Mouse (Mus musculus) C2C12 (cell line): ENCODE data around the gene Otop2. TPM values are rescaled to one million over a fixed set of nuclear protein-coding genes. Genes with fewer than 3 reads are reported as not detected.
A peak's percentile ranks its signal among the peaks of the same experiment; 100 is the strongest.

ENCODE experiments used
- H3K27me3 ChIP-seq: one replicate; pipeline ENCODE4 v1.6.1; 2011; ENCODE audit not compliant: control insufficient read depth, insufficient read depth, insufficient read length
- H3K36me3 ChIP-seq: one replicate; pipeline ENCODE4 v1.6.1; 2011; ENCODE audit not compliant: control insufficient read depth, insufficient read depth
- H3K4me3 ChIP-seq: one replicate; pipeline ENCODE4 v1.5.1; 2011; ENCODE audit warnings: mild to moderate bottlenecking, control low read depth; ENCODE audit not compliant: poor library complexity, insufficient read depth, severe bottlenecking
- H3K79me2 ChIP-seq: one replicate; pipeline ENCODE4 v1.6.1; 2011; ENCODE audit not compliant: control insufficient read depth, insufficient read depth
- H3K79me3 ChIP-seq: one replicate; pipeline ENCODE4 v1.6.1; 2011; ENCODE audit warnings: low read depth, control low read depth
- H3ac ChIP-seq: one replicate; pipeline ENCODE3; 2011; ENCODE audit warnings: low read depth; ENCODE audit not compliant: control insufficient read depth, insufficient read length
- CEBPB ChIP-seq: IDR thresholded peaks from one replicate; pipeline ENCODE4 v1.6.1; 2011; ENCODE audit warnings: low read depth, mild to moderate bottlenecking, control low read depth, moderate library complexity
- CTCF ChIP-seq: IDR thresholded peaks from one replicate; pipeline ENCODE4 v1.5.1; 2011; ENCODE audit not compliant: control insufficient read depth, insufficient read depth, insufficient read length
- FOSL1 ChIP-seq: IDR thresholded peaks from one replicate; pipeline ENCODE4 v1.8.0; 2011; ENCODE audit warnings: mild to moderate bottlenecking, low read length; ENCODE audit not compliant: poor library complexity, insufficient read depth, severe bottlenecking
- MAX ChIP-seq: IDR thresholded peaks from one replicate; pipeline ENCODE4 v1.6.1; 2011; ENCODE audit warnings: mild to moderate bottlenecking, control low read depth
- MYOD1 ChIP-seq: IDR thresholded peaks from one replicate; pipeline ENCODE4 v1.6.1; 2011; ENCODE audit warnings: low read depth; ENCODE audit not compliant: control insufficient read depth, insufficient read length
- MYOG ChIP-seq: IDR thresholded peaks from one replicate; pipeline ENCODE4 v1.6.1; 2011; ENCODE audit not compliant: control insufficient read depth, insufficient read length; ENCODE audit errors: extremely low read depth
- USF1 ChIP-seq: IDR thresholded peaks from one replicate; pipeline ENCODE4 v1.6.1; 2011; ENCODE audit warnings: low read depth, mild to moderate bottlenecking, control low read depth, moderate library complexity
- polyA plus RNA-seq: library from polyadenylated mRNA; unstranded; fragments of >200 nt; fragmentation: generic; extraction: Trizol; gene quantifications from one replicate; pipeline ENCODE4 v1.2.1, GENCODE M21; 2012; ENCODE audit warnings: missing spikeins

The Otop2 gene
- polyA plus RNA-seq, 1 experiment = not detected

DNA sequence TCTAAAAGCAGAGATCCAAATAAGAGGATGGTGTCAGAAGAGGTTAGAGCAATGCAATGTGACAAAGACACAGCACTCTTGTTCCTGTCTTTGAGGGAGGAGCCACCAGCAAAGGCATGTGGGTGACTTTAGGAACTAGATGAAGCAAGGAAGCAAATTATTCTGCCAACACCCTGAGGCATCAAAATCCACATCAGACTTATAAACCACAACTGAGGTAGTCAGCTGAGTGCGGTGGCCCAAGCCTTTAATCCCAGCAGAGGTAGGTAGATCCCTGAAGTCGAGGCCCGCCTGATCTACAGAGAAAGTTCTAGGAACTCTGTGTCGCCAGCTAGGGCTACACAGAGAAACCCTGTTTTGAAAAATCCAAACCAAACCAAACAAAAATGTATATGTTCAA is 70.3 kb downstream of the Otop2 start:
- TF ChIP-seq MAX = no peak
- no peak for TF ChIP-seq USF1
- Histone ChIP-seq H3K79me3 (peaks cover under 1% of the 10 kb centered on the region), H3K27me3 (no peaks in the 10 kb centered on the region), H3K4me3 (no peak overlapping the region), H3K79me2 (peaks cover 4% of the 10 kb centered on the region), H3K36me3 (no peaks in the 10 kb centered on the region), H3ac (no peak overlapping the region)

- Histone ChIP-seq H3K79me3 (peaks cover 6% of the 10 kb centered on the region), H3K79me2 (peaks cover 10% of the 10 kb centered on the region), H3ac (no peak overlapping the region), H3K27me3 (no peaks in the 10 kb centered on the region), H3K36me3 (no peaks in the 10 kb centered on the region), H3K4me3 (no peak overlapping the region)
- TF ChIP-seq CEBPB = no peak
- TF ChIP-seq FOSL1 = no peak
- TF ChIP-seq MYOG = no peak
- TF ChIP-seq USF1 = no peak
Observed at GRCm38 (mm10) chr11:115377854-115378253, 70.9 kb downstream of the Otop2 start.

DNA sequence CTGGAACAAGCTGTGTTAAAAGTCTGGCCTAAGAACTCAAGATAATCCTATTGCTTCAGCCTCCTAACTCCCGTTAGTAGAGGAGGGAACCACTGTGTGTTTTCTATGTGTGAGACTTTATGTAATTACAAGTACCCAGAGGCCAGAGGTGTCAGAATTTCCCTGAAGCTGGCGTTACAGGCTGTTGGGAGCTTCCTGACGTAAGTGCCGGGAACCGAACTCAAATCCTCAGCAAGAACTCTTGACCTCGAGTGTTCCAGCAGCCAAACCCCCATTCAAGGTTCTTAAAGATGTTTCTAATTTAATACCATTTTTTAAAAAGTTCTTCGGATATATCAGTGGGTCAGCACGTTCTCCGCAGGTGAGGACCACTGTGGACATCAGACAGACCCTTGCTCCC is 74.3 kb downstream of the Otop2 start:
- H3K4me3 ChIP-seq = peak overlapping the region; percentile 79
- no peak for TF ChIP-seq USF1
- TF ChIP-seq CTCF = no peak
- TF ChIP-seq FOSL1 = no peak
- TF ChIP-seq MYOD1 = no peak
- TF ChIP-seq CEBPB = no peak
- no peak for TF ChIP-seq MYOG
- no peak for TF ChIP-seq MAX
- peaks cover 34% of the 10 kb centered on the region for H3K79me3 ChIP-seq
- H3ac ChIP-seq = no peak overlapping the region
- H3K79me2 ChIP-seq = peaks cover 44% of the 10 kb centered on the region
- H3K36me3 ChIP-seq = peaks cover 2% of the 10 kb centered on the region
- H3K27me3 ChIP-seq = no peaks in the 10 kb centered on the region

Other genes starting within 250 kb of the Otop2 start
- not detected for gene Cd300e, start 245.0 kb upstream of the Otop2 start, polyA plus RNA-seq
- gene Rab37, start 215.7 kb upstream of the Otop2 start, polyA plus RNA-seq = 0.07 TPM
- gene Cd300lf, start 173.2 kb upstream of the Otop2 start, polyA plus RNA-seq = not detected
- 19.1 TPM for gene Slc9a3r1, start 143.8 kb upstream of the Otop2 start, polyA plus RNA-seq
- gene Tmem104, start 119.7 kb upstream of the Otop2 start, polyA plus RNA-seq = 6.6 TPM
- gene Nat9, start 119.3 kb upstream of the Otop2 start, polyA plus RNA-seq = 9.1 TPM
- not detected for gene Grin2c, start 39.9 kb upstream of the Otop2 start, polyA plus RNA-seq
- gene Fdxr, start 30.1 kb upstream of the Otop2 start, polyA plus RNA-seq = 10.7 TPM
- 0.21 TPM for gene Fads6, start 9.5 kb upstream of the Otop2 start, polyA plus RNA-seq
- gene Ush1g, start 14.9 kb downstream of the Otop2 start, polyA plus RNA-seq = 0.01 TPM
- not detected for gene Otop3, start 27.6 kb downstream of the Otop2 start, polyA plus RNA-seq
- 14.4 TPM for gene Hid1, start 60.6 kb downstream of the Otop2 start, polyA plus RNA-seq
- 23.2 TPM for gene Cdr2l, start 74.8 kb downstream of the Otop2 start, polyA plus RNA-seq
- gene Mrpl58, start 96.6 kb downstream of the Otop2 start, polyA plus RNA-seq = 186 TPM
- 530 TPM for gene Atp5h, start 112.8 kb downstream of the Otop2 start, polyA plus RNA-seq
- gene Kctd2, start 113.0 kb downstream of the Otop2 start, polyA plus RNA-seq = 26.7 TPM
- gene Trim80, start 133.4 kb downstream of the Otop2 start, polyA plus RNA-seq = not detected
- gene Slc16a5, start 155.3 kb downstream of the Otop2 start, polyA plus RNA-seq = 0.07 TPM
- gene Armc7, start 168.5 kb downstream of the Otop2 start, polyA plus RNA-seq = 5.4 TPM
- gene Nt5c, start 184.7 kb downstream of the Otop2 start, polyA plus RNA-seq = 109 TPM
- gene Jpt1, start 207.2 kb downstream of the Otop2 start, polyA plus RNA-seq = 320 TPM
- 384 TPM for gene Sumo2, start 229.1 kb downstream of the Otop2 start, polyA plus RNA-seq